Mouse (Mus musculus) liver, embryonic 16.5 days (tissue): ENCODE measurements around the gene Aldh9a1. TPM values are rescaled to one million over a fixed set of nuclear protein-coding genes. Genes with fewer than 3 reads are reported as not detected.
"Not testable (repeated sequence)": the region's sequence is repeated elsewhere in the genome, so short reads cannot be mapped to it uniquely, and the experiment has no call there.

ENCODE experiments used
- ATAC-seq: fragments of 200-750 bp; cut with Nextera tagmentation; 2 replicates; pipeline ENCODE4 v1.8.0; 2017; ENCODE audit warnings: low read depth, mild to moderate bottlenecking, moderate number of reproducible peaks, moderate library complexity
- H3K27ac ChIP-seq: fragments of 300-500 bp; sonication (generic); 2 replicates; pipeline ENCODE4 v1.5.1; 2014; ENCODE audit warnings: mild to moderate bottlenecking, low read length
- H3K27me3 ChIP-seq: fragments of 300-500 bp; sonication (generic); 2 replicates; pipeline ENCODE4 v1.6.1; 2014; ENCODE audit warnings: low read depth, low read length, mixed read lengths; ENCODE audit not compliant: control insufficient read depth, insufficient read depth
- H3K36me3 ChIP-seq: fragments of 300-500 bp; sonication (generic); 2 replicates; pipeline ENCODE4 v1.6.1; 2014; ENCODE audit warnings: mild to moderate bottlenecking; ENCODE audit not compliant: control insufficient read depth, insufficient read depth
- H3K4me1 ChIP-seq: fragments of 300-500 bp; sonication (generic); 2 replicates; pipeline ENCODE4 v1.6.1; 2014; ENCODE audit warnings: low read depth, low read length, mixed read lengths; ENCODE audit not compliant: control insufficient read depth
- H3K4me2 ChIP-seq: fragments of 300-500 bp; sonication (generic); 2 replicates; pipeline ENCODE4 v1.6.1; 2014; ENCODE audit warnings: low read depth, low read length, mixed read lengths
- H3K4me3 ChIP-seq: fragments of 300-500 bp; sonication (generic); 2 replicates; pipeline ENCODE4 v1.5.1; 2014; ENCODE audit warnings: low read depth, mild to moderate bottlenecking, low read length
- H3K9ac ChIP-seq: fragments of 300-500 bp; sonication (generic); 2 replicates; pipeline ENCODE4 v1.6.1; 2014; ENCODE audit warnings: low read depth, low read length
- H3K9me3 ChIP-seq: fragments of 300-500 bp; sonication (generic); replicated peaks from 2 replicates; pipeline ENCODE4 v1.6.1; 2016; ENCODE audit warnings: low read length; ENCODE audit not compliant: control insufficient read depth
- WGBS: fragments of 180-500 bp; shearing (Covaris S2); extraction: QIAGEN DNeasy Blood & Tissue Kit; methylation state at CpG from one replicate; pipeline ENCODE4 v1.1.7; 2014; ENCODE audit not compliant: insufficient replicate concordance; 5-methylcytosine and 5-hydroxymethylcytosine counted together
- polyA plus RNA-seq: library from polyadenylated mRNA; unstranded; fragments of >200 nt; fragmentation: Nextera tagmentation; extraction: Ambion mirVana; gene quantifications from 2 replicates; pipeline ENCODE4 v1.2.1, GENCODE M21; 2015

Gene Aldh9a1
- polyA plus RNA-seq, 1 experiment from 2014 or later = 75.8 TPM

DNA sequence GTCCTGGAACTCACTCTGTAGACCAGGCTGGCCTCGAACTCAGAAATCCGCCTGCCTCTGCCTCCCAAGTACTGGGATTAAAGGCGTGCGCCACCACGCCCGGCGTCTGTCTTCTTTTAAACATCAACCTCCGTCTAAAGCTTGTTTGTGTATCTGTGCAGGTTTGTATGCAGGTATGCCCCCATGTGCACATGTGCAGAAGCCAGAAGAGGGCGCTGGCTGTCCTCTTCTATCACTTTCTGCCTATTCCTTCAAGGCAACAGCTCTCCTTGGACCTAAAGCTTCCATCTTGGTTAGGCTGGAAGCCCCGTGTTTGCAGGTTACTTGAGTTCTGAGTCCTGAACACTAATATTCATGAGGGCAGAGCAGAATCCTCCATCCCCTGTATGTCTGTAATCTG is 7.0 kb upstream of the Aldh9a1 start:
- no peaks in the 10 kb centered on the region for H3K9me3 ChIP-seq
- no peak overlapping the region for H3K9ac ChIP-seq
- no peak for ATAC-seq
- H3K4me2 ChIP-seq = no peak overlapping the region
- no peak overlapping the region for H3K4me3 ChIP-seq
- no peaks in the 10 kb centered on the region for H3K27me3 ChIP-seq
- 82% methylated on average over 10 of the region's 10 CpGs for WGBS
- H3K27ac ChIP-seq = no peak overlapping the region
- no peaks in the 10 kb centered on the region for H3K36me3 ChIP-seq
- peaks cover 10% of the 10 kb centered on the region for H3K4me1 ChIP-seq

- not testable (repeated sequence) for H3K4me3 ChIP-seq, H3K27ac ChIP-seq, H3K9me3 ChIP-seq, H3K27me3 ChIP-seq, H3K9ac ChIP-seq, ATAC-seq, H3K4me2 ChIP-seq, H3K36me3 ChIP-seq
- WGBS = 76% methylated on average over 10 of the region's 10 CpGs
- H3K4me1 ChIP-seq = peaks cover 11% of the 10 kb centered on the region
Observed at GRCm38 (mm10) chr1:167345994-167346520, 3.7 kb upstream of the Aldh9a1 start.

- H3K9ac ChIP-seq, H3K4me2 ChIP-seq: not testable (repeated sequence)
Observed at GRCm38 (mm10) chr1:167349206-167349605, 585 bp upstream of the Aldh9a1 start.

GRCm38 (mm10) chr1:167350597-167351415 is 1.0 kb downstream of the Aldh9a1 start:
- Histone ChIP-seq H3K27ac (peak overlapping the region; percentile 93), H3K9me3 (no peaks in the 10 kb centered on the region), H3K9ac (peak overlapping the region; percentile 83), H3K4me2 (peak overlapping the region; percentile 95), H3K27me3 (no peaks in the 10 kb centered on the region), H3K4me1 (peaks cover 19% of the 10 kb centered on the region), H3K4me3 (peak overlapping the region; percentile 85), H3K36me3 (peaks cover 10% of the 10 kb centered on the region)
- WGBS = 20% methylated on average over 13 of the region's 13 CpGs
- no peak for ATAC-seq

More at GRCm38 (mm10) chr1:167349206-167349605, 585 bp upstream of the Aldh9a1 start:
- H3K36me3 ChIP-seq, H3K4me3 ChIP-seq, H3K27me3 ChIP-seq, ATAC-seq, H3K9me3 ChIP-seq: not testable (repeated sequence)
- 22% methylated on average over 3 of the region's 3 CpGs for WGBS
- peak overlapping the region; percentile 93; the same call in 1 of the 2 replicates for H3K27ac ChIP-seq
- H3K4me1 ChIP-seq = peaks cover 17% of the 10 kb centered on the region

DNA sequence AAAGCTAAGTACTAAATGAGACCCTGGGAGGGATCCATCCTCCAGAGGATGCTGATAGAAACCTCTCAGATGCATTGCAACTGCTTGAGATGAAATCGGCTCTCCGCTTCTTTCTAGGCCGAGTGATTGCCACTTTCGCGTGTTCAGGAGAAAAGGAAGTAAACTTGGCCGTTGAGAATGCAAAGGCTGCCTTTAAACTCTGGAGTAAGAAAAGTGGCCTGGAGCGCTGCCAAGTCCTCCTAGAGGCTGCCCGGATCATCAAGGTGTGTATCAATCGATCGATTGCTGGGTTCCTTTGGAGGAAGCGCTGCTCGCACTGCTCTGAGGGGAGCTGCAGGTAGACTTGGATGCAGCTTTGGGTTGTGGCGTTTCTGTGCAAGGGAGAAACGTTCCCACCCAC is 2.6 kb downstream of the Aldh9a1 start:
- WGBS = 83% methylated on average over 14 of the region's 14 CpGs
- Histone ChIP-seq H3K9me3 (no peaks in the 10 kb centered on the region), H3K4me2 (no peak overlapping the region), H3K4me3 (no peak overlapping the region), H3K27me3 (no peaks in the 10 kb centered on the region), H3K27ac (no peak overlapping the region), H3K4me1 (peaks cover 19% of the 10 kb centered on the region), H3K9ac (no peak overlapping the region), H3K36me3 (peaks cover 24% of the 10 kb centered on the region)
- no peak for ATAC-seq

DNA sequence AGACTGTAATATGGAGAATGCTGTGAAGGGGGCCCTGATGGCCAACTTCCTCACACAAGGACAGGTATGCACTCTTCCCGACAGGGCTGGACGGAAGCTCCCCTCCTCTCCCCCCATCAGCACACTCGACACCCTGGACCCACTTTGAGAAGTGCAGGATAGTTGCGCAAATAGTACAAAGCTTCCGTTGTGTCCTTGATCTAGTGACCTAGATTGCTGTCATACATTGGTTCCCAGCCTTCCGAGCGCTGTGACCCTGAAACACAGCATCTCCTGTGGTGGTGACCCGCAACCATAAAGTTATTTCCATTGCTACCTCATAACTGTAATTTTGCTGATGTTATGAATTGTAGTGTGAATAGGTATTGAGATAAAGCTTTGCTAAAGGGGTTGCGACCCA is 7.6 kb downstream of the Aldh9a1 start:
- no peaks in the 10 kb centered on the region for H3K27me3 ChIP-seq
- no peak overlapping the region for H3K9ac ChIP-seq
- H3K36me3 ChIP-seq = peaks cover 33% of the 10 kb centered on the region
- no peak overlapping the region for H3K4me2 ChIP-seq
- 81% methylated on average over 9 of the region's 9 CpGs for WGBS
- no peak overlapping the region for H3K4me3 ChIP-seq
- no peak for ATAC-seq
- no peaks in the 10 kb centered on the region for H3K9me3 ChIP-seq
- no peak overlapping the region for H3K27ac ChIP-seq
- H3K4me1 ChIP-seq = peaks cover 7% of the 10 kb centered on the region

- Histone ChIP-seq H3K4me3 (no peak overlapping the region), H3K27ac (no peak overlapping the region), H3K4me1 (peaks cover 6% of the 10 kb centered on the region), H3K4me2 (no peak overlapping the region), H3K9me3 (no peaks in the 10 kb centered on the region), H3K9ac (no peak overlapping the region), H3K27me3 (no peaks in the 10 kb centered on the region), H3K36me3 (peaks cover 36% of the 10 kb centered on the region)
- WGBS = 86% methylated on average over 9 of the region's 9 CpGs
- no peak for ATAC-seq
Observed at GRCm38 (mm10) chr1:167358731-167359130, 8.9 kb downstream of the Aldh9a1 start.

DNA sequence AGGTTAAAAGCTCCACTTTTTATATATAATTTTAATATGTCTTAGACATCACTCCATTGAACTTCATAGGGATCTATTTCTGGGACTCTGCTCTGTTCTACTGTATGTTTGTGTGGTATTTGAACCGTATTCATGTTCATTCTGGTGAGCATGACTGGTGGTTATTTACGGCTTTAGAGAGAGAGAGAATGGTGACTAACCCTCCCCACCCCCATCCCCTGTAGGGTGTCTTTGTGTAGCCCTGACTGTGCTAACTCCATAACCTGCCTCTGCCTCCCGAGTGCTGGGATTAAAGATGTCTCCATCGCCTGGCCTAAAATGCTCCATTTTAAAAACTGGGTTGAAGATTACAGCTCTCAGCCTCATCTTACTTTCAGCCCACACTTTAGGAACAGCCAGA is 10.5 kb downstream of the Aldh9a1 start:
- WGBS = 84% methylated on average over 4 of the region's 4 CpGs
- no peak for ATAC-seq
- peaks cover 43% of the 10 kb centered on the region for H3K36me3 ChIP-seq

DNA sequence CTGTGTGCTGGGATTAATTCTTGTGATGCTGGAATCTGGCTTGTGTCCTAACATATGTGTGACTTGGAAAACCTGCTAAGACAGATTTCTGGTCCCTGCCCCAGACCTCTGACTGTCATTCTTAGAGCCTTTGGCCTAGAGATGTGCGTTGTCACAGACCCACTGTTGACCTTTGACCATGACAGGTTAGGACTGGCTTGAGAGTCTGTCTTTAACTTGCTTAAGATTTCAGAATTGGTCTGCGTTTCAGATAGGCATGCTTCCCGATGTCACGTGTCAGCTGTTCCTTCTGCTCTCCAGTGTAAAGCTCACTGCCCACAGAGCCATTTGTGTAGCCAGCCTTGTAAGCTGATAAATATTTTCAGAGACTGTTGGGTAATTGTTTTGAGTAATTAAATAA is 13.0 kb downstream of the Aldh9a1 start:
- Histone ChIP-seq H3K9ac (no peak overlapping the region), H3K27me3 (no peaks in the 10 kb centered on the region), H3K9me3 (no peaks in the 10 kb centered on the region), H3K36me3 (peaks cover 50% of the 10 kb centered on the region), H3K4me1 (peaks cover 11% of the 10 kb centered on the region), H3K27ac (no peak overlapping the region), H3K4me3 (no peak overlapping the region), H3K4me2 (no peak overlapping the region)
- 89% methylated on average over 4 of the region's 4 CpGs for whole genome bisulfite sequencing
- ATAC-seq = no peak

More for the DNA sequence above, 10.5 kb downstream of the Aldh9a1 start:
- Histone ChIP-seq H3K4me3 (no peak overlapping the region), H3K9ac (no peak overlapping the region), H3K27ac (no peak overlapping the region), H3K9me3 (no peaks in the 10 kb centered on the region), H3K4me1 (no peaks in the 10 kb centered on the region), H3K4me2 (no peak overlapping the region), H3K27me3 (no peaks in the 10 kb centered on the region)
